In genomic region chr1:180434925-180435324, GRCm38 (mm10) we compare ENCODE assay signal across 10 mouse cellular contexts. TPM values are rescaled to one million over a fixed set of nuclear protein-coding genes. Genes with fewer than 3 reads are reported as not detected.
DNase-seq lines count a peak whose midpoint lies in the region; ATAC-seq and TF ChIP-seq lines count a peak whose summit lies in the region.
"Had no signal": no experiment of that assay in that cellular context is flagged by ENCODE, and none has a peak within 500 bp of the region (broad histone marks: within the 10 kb centered on the region; RNA-seq: fewer than 3 reads in every experiment).

No protein-coding gene starts in this region.

- H3K9ac ChIP-seq in kidney, embryonic 15.5 days: no peak overlapping the region
- H3K9ac ChIP-seq: heart, embryonic 13.5 days had no signal

- H3K4me3 ChIP-seq in kidney, embryonic 15.5 days (replicated peaks): no peak overlapping the region
- H3K4me3 ChIP-seq in thymus, adult 2 months (ENCODE audit: control insufficient read depth, insufficient read depth, low read length): no peak overlapping the region
- H3K4me3 ChIP-seq: heart, embryonic 13.5 days had no signal

- peaks cover 22% of the 10 kb centered on the region for H3K4me1 ChIP-seq in kidney, embryonic 15.5 days
- H3K4me1 ChIP-seq in thymus, adult 2 months (replicated peaks; ENCODE audit: control insufficient read depth, insufficient read depth, low read length): peaks cover 5% of the 10 kb centered on the region; the same call in 1 of the 2 replicates

- no peak overlapping the region for H3K27ac ChIP-seq in kidney, embryonic 15.5 days
- H3K27ac ChIP-seq in thymus, adult 2 months (ENCODE audit: control insufficient read depth, insufficient read depth, low read length): no peak overlapping the region
- H3K27ac ChIP-seq: heart, embryonic 13.5 days had no signal

- TF ChIP-seq CTCF in thymus, adult 2 months (IDR thresholded peaks at IDR 0.05; ENCODE audit: borderline replicate concordance, control insufficient read depth, extremely low read depth, insufficient read depth, low read length, poor library complexity): no peak

- H3K36me3 ChIP-seq in kidney, embryonic 15.5 days: no peaks in the 10 kb centered on the region
- H3K36me3 ChIP-seq in thymus, adult 2 months (ENCODE audit: control insufficient read depth, insufficient read depth, low read length): no peaks in the 10 kb centered on the region
- no peaks in the 10 kb centered on the region for H3K36me3 ChIP-seq in splenic B cell, adult 2 months (ENCODE audit: control insufficient read depth, insufficient read depth, low read length, poor library complexity, severe bottlenecking)
- H3K36me3 ChIP-seq: heart, embryonic 13.5 days had no signal

- TF ChIP-seq POLR2A in thymus, adult 2 months (IDR thresholded peaks at IDR 0.05; ENCODE audit: control insufficient read depth, extremely low read depth, insufficient read depth, low read length, poor library complexity): no peak

- WGBS in kidney, embryonic 15.5 days: 8% methylated on average over 9 of the region's 9 CpGs
- 37% methylated on average over 9 of the region's 9 CpGs for WGBS in thymus, adult 2 months

- DNase-seq in kidney, postnatal 14 days: no peak
- peak; percentile 53 for DNase-seq in thymus, postnatal 0 days (ENCODE audit: low spot score)
- no peak for DNase-seq in thymus, adult 2 months
- DNase-seq in embryo, embryonic 9.5 days (ENCODE audit: extremely low spot score): peak; percentile 31
- DNase-seq in splenic B cell, adult 2 months (ENCODE audit: low read depth, low spot score): peak; percentile 61
- DNase-seq in frontal cortex, adult 2 months (ENCODE audit: extremely low spot score in 1 of 2, low spot score in 1 of 2): no peak
- DNase-seq in spleen, postnatal 14 days (ENCODE audit: low spot score in 2 of 2): no peak
- DNase-seq: spleen, adult 18-20 months had no signal

- no peaks in the 10 kb centered on the region; the same call in 1 of the 2 replicates for H3K27me3 ChIP-seq in kidney, embryonic 15.5 days
- H3K27me3 ChIP-seq in thymus, adult 2 months (ENCODE audit: control insufficient read depth, insufficient read depth, low read length): no peaks in the 10 kb centered on the region
- no peaks in the 10 kb centered on the region for H3K27me3 ChIP-seq in splenic B cell, adult 2 months (ENCODE audit: control insufficient read depth, insufficient read depth, low read length, poor library complexity, severe bottlenecking)

- peak overlapping the region; percentile 32 for H3K4me2 ChIP-seq in kidney, embryonic 15.5 days
- H3K4me2 ChIP-seq: heart, embryonic 13.5 days had no signal

- H3K9me3 ChIP-seq in kidney, embryonic 15.5 days (replicated peaks): no peaks in the 10 kb centered on the region
- H3K9me3 ChIP-seq: heart, embryonic 13.5 days had no signal

- no peak for ATAC-seq in kidney, embryonic 15.5 days (replicated peaks; ENCODE audit: low FRiP score)

RNA-seq across cellular contexts. Expression of gene Stum, which starts 48.4 kb away (rescaled TPM):
- polyA plus RNA-seq in kidney, embryonic 15.5 days (2015; fragmentation: Nextera tagmentation; extraction: Ambion mirVana): 1.4 and 1.7 TPM in 2 replicates
- 0.22 and 0.28 TPM in 2 replicates for polyA plus RNA-seq in thymus, postnatal 0 days (2015; fragmentation: Nextera tagmentation; extraction: Ambion mirVana)
- 0.94 and 1.3 TPM in 2 replicates for polyA plus RNA-seq in thymus, adult 2 months (2012; rRNA removed)
- polyA plus RNA-seq in frontal cortex, adult 2 months (2012; rRNA removed): 118 and 128 TPM in 2 replicates

Comparison
In these comparisons a context has a peak if more than half of its experiments do, and no peak if none do; other contexts are left out.
1. DNase-seq: peak in thymus, postnatal 0 days (single experiment), embryo, embryonic 9.5 days (single experiment) and splenic B cell, adult 2 months (single experiment); none in kidney, postnatal 14 days (single experiment), thymus, adult 2 months (single experiment), frontal cortex, adult 2 months (0 of 2) and spleen, postnatal 14 days (0 of 2).
2. RNA of gene Stum, which starts 48.4 kb away (polyA plus RNA-seq): 118 to 128 TPM in frontal cortex, adult 2 months; 1.4 to 1.7 TPM in kidney, embryonic 15.5 days, 0.94 to 1.3 TPM in thymus, adult 2 months and 0.22 to 0.28 TPM in thymus, postnatal 0 days; every median in the first group is over 10 times any median in the second.